Mouse (Mus musculus): ENCODE results near the gene Kl.

Kl gene

GRCm38 (mm10) chr5:151026069-151026468 lies 73.7 kb downstream of the Kl start:
- no peak for DNase-seq (ENCODE audit: extremely low read depth, low read depth, low spot score)

GRCm38 (mm10) chr5:151027171-151027570 lies 74.8 kb downstream of the Kl start:
- no peak for DNase-seq (ENCODE audit: extremely low read depth, low read depth, low spot score)

GRCm38 (mm10) chr5:151028906-151029305 lies 76.5 kb downstream of the Kl start:
- DNase-seq (ENCODE audit: extremely low read depth, low read depth, low spot score): no peak

GRCm38 (mm10) chr5:151034715-151035512 lies 82.5 kb downstream of the Kl start:
- no peak for DNase-seq (ENCODE audit: extremely low read depth, low read depth, low spot score)

- no peak for DNase-seq (ENCODE audit: extremely low read depth, low read depth, low spot score)
Measured at GRCm38 (mm10) chr5:151037871-151038270, 85.5 kb downstream of the Kl start.

- DNase-seq (ENCODE audit: extremely low read depth, low read depth, low spot score): no peak
Measured at GRCm38 (mm10) chr5:151042911-151043310, 90.5 kb downstream of the Kl start.
